Mouse (Mus musculus): ENCODE measurements at regions not wholly inside any gene's neighbourhood (a gene's known extent, or its start where the extent isn't known, plus 50 kb on each side); places are given as distances from the start of the nearest gene placed in this dataset.

DNA sequence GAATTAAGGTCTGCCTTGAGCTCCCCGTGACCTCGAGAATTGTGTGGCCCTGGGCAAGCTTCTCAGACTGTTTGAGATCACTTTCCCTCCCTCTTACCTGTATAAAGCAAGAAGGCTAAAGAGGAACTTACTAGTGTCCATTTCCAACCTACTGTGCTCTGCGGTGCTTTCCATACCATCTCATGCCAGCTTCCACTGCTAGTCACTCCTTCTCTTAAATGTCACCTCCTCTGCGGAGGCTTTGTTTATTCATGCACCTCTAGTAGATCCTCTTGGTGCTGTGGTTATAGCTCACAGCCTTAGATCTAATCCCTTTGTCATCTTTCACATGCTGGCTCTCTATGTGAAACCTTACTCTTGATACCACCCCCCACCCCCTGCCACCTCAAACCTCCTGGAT, 2310.3 kb upstream of the Lrrc6 start:
- DNase-seq, result no peak

DNA sequence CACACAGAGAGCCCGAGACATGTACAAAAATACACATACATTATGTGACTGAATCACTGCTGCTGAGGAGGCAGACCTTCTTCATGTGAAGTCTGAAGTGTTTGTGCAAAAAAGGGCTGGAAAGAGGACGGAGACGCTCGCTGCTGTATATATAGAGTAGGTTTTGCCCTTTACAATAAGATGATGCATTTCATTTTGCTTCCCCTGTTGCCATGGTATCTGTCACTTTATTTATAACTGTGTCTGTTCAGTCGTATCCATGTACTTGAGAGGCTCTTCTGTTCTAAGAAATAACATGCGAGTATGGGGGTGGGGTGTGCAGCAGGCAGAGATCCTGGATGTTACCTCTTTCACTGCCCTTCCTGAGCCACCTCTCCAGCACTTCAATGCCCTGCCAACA, 2309.9 kb upstream of the Lrrc6 start:
- DNase-seq, result no peak

DNA sequence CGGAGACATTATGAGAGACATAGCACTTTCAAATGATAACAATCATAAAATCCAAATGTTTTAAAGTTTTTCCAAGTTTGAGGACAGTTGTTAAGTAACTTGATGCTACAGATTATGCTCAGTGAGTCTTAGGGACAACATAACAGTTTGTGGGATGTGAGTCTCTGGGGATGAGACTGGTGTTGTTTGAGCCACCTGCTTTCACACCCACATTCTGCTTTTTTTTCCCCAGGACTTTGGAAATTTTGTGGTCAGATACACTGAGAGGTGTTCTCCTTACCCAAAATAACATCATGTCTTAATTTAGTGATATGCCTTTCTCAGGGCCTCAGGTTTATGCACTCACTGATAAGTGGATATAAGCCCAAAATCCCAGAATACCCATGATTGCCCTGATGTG, 2307.5 kb upstream of the Lrrc6 start:
- no peak for DNase-seq

DNA sequence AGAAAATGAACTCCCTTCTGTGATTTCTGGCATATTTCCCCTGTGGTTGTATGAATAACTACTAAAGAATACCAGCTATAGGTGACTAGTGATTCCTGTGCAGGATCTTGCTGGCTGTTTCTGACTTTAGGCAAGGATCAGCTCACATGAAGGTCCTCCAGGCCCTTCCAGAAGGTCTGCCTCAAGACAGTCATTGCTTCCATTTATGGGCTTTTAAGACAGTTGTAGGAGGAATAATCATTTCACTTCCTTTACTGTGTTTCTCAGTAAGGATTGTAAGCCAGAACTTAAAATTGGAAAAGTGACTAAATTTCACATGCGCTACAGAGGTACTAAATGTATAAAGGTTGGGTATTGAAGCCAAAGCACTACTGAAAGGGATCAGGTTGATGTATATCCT, 2303.5 kb upstream of the Lrrc6 start:
- DNase-seq, result no peak

DNA sequence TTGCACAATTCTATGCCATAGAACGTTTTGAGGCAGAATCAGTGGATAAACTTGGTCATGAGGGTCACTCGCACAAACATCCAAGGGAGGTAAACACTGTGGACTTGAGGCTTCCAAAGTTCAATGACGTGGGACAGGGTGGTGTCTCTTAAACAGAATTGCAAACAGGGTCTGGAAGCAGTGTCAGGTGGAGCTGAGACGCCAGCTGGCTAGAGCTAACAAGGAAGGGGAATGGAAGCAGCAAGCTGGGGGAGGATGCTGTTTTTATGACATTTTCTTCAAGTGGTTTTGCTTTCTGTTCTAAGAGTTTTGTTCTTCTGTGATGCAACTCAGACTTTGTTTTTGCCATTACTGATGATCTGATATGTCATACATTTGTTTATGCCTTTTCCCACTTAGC, 2301.1 kb upstream of the Lrrc6 start:
- no peak for DNase-seq

DNA sequence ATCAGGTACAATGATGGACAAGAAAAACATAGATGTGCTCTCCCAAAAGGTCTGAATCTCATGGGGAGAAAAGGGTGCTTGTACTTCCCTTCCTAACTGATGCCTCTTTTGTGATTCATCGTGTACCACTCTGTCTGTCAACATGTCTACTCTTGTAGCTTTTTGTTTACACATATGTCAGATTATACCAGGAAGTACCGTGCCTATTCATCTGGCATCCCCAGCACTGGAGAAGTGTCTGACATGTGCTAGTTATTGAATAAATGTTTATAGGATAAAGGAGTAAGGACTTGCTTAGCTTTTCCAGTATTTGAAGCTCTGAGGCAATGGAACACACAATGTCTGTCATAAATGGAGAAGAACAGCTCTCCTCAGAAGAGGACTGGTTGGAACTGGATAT, 2296.7 kb upstream of the Lrrc6 start:
- DNase-seq, result no peak

DNA sequence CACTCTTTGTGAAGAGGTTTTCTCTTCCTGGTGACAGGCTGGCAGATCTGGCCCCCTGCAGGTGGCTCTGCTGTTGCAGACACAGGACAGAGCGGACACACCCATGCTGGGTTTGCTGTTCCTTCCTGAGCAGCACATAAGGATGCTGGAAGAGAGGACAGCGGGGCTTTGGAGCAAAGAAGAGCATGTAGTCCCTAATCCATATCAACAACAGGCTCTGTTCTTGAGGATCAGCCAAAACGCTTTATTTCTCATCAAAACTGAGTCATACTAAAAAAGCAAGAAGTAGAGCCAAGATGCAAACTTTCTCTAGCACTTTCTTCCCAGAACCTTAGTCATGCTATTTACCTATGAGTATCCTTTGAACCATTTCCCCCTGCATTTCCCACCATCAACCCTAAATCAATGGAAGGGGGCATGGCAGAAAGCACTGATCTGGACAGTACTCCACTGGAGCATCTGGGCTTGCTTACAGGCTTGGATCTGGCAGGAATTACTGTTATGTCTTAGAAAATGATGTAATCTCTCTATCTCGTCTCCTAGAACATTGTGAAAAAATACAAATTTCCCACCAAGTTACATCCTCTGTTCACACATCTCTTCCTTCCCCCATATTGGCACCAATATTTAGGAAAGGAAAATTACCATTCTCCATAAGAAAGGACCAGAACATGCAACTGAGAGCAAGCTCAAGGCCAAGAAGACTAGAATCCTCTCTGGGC, 2294.7 kb upstream of the Lrrc6 start:
- DNase-seq, result no peak

DNA sequence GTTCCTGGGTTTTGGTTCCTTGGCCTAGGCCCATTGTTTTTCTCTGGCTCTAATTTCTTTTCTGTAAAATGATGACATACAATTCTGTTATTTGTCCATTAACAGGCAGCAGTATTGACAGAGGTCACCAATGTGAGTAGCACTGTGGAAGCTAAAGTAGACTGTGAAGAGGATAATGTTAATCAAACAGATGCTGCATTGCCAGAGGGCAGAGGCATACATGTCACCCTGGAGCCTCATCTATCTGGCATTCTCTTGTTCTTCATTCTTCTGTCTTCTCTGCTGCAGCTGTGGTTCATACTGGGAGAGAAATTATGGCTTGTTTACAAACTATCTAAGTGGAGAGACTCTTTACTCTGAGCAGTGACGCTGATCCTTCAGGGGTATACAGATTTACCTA, 2259.2 kb upstream of the Lrrc6 start:
- DNase-seq, result no peak

DNA sequence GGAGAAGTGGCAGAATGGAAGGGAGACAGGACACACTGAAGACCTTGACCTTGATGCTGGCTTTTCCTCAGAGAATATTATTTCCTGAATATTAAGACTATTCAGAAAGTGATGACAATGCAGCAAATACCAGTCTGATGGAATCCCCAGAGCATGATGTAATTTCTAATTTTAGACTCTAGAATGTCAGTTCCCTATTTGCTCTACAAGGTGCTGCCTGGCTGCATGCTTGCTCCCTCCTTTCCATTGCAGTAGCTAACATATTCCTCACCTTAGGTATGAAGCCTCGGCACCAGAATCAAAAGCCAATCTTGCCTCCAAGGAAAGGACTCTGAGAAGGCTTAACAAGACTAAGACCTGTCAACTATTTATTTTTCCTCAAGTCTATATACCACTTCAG, 2254.5 kb upstream of the Lrrc6 start:
- no peak for DNase-seq

DNA sequence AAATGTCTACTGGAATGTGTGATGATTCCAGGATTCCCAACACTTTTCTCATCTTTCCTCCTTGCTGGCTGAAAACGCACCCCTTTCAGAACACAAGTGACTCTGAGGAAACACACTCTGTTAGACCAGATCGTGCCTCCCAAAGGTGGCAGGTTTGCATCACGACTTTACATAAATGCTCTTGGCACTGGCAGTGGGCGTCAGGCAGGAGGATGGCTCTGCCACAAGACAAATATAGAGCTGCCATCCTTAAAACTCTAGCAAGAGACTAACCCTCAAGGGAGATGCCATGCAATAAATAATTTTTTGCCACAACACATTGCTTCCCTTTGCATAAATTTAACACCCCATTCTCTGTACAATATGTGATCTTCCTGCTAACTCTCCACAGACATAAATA, 2254.1 kb upstream of the Lrrc6 start:
- DNase-seq, result no peak

DNA sequence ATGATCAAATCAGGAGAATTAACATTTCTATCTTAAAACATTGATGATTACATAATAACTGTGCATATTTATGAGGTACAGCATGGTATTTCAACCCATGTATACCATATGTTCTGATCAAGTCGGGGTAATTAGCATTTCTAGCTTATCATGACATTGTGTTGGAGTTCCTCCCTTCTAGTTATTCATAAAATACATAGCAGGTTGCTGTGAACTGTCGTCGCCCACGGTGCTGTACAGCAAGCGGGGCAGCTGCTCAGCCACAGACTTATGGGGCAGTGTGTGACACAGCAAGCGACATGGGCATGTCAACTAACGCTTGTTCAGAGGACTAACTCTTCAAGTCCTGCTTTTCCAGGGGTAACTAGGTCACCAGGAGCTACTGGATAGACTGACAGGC, 2238.6 kb upstream of the Lrrc6 start:
- no peak for DNase-seq

DNA sequence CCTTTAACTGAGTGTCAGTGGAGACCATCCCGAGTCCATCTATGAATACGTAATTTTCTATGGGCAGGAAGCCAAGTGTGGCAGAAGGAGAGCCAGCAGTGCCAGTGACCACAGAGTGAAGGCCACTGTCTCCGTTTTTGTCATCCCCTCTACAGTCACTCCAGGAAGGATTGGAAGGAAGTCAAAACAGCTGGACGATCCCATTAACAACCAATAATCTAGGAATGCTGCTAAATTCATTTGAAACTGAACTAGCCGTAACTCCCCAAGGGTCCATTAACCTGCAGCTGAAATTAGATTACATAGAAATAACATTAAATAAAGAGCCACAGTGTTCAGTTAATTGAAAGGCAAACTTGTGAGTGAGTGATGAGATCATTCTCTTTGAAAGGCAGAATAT, 2220.5 kb upstream of the Lrrc6 start:
- no peak for DNase-seq

DNA sequence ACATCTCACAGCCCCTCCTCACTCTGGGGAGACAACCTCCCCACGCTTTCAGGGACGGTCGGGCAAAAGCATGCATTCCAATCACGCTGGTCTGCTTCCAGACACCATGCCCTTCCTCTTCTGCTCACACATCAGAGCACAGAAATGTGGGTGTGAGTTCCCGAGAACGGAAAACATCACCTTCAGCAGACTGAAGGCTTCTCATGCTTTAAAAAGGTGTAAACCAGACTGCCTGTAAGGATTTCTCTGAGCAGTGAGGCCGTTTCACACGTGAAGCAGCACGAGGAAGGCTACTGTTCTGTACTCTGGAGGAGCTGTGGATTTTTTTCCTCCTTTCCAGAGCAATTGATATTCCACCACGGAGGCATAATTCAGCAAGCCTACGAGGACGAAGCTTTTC, 2218.8 kb upstream of the Lrrc6 start:
- no peak for DNase-seq

DNA sequence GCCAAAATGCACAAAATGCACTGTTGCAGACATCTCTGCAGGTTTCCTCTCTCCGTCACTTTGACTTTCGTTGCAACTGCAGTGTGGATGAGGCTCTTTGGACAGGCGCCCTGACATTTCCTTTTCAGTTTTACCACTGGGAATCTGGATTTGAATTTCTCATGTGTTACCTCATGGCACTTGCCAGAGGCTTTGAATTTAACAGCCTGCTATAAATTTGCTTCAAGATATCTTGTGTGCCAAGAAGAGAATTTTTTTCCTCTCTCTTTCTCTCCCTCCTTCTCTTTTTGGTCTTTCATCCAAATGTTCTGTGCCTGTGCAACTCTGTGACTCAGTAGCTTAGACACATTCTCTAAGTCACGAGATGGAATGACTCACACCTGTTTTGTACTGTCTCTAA, 2213.6 kb upstream of the Lrrc6 start:
- no peak for DNase-seq

DNA sequence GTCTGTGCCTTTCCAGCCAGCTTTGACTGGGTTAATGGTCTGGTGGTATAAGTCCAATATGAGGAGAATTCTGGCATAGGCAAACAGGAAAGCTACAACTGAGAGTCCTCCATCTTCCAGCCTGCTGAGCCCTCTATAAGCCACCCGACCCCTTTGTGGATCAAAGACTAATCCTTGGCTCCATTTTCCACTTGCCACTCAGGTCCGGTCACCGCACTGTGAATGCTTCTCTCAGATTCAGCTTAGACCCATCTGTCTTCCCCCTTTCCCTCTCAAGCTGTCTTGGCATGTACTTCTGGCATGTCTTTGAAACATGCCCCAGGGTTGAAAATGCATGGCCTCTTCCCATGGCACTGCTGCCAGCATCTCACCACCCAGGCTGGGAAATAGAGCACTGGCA, 2206.6 kb upstream of the Lrrc6 start:
- no peak for DNase-seq

DNA sequence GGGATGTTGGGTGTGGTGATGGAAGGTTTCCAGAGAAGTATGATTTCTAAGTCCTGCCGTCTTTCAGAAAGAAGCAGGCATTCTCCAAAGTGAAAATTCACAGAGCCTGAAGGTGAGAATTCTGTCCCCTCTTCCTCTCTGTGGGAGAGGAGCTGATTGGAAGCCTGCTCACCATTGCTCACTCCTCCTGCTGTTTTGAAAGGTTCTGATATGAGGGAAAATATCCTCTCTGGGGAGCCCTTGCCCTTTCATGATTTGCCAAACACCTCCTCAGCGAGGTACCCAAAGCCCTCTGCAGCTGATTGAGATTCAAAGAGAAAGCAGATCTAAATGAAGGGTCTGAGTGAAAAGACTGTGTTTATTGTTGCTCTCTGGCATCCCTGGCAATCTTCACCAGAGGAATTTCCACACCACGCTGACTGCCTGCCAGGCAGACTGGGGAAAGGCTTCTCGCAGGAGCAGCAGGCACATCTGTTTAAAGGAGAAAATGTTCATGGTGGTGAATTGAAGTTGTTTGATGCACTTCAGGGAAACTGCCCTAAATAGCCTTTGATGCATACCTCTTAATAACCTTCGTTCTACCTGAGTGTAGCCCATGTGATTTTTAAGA, 2194.4 kb upstream of the Lrrc6 start:
- no peak for DNase-seq

DNA sequence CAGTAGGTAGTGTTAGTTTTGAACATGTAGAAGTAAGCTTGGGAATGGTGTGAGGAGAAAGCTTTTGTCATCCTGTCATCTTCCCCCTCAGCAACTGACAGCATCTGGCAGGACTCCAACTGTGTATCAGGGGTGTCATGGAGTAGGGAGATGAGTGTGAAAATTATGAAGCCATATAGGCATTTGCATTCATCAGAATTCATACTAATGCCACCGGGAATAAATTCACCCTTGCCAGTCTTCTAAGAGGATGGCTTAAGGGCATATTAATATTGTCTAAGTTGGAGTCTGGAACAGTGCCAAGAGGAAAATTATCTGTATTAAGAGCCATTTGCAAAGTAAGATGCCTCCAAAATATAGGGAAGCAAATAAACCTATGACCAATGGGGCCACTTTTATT, 2166.8 kb upstream of the Lrrc6 start:
- DNase-seq, result no peak

DNA sequence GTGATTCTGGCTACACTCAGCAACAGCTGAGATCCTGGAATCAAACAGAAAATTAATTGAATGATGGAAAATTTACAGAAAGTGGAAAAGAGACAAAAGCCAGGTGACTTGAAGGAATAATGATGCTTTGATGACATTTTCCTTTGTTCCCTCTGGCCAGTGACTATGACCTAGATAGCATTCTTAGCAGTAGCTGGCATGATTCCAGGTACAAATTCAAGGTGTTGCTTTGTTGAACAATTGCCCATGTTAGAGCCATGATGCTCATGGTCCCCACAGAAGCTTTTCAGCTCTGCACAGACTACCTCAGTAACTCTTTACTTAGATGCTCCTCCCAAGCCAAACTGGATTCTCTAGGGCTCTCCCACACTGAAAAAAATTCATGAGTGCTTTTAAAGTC, 2164.6 kb upstream of the Lrrc6 start:
- DNase-seq, result no peak

DNA sequence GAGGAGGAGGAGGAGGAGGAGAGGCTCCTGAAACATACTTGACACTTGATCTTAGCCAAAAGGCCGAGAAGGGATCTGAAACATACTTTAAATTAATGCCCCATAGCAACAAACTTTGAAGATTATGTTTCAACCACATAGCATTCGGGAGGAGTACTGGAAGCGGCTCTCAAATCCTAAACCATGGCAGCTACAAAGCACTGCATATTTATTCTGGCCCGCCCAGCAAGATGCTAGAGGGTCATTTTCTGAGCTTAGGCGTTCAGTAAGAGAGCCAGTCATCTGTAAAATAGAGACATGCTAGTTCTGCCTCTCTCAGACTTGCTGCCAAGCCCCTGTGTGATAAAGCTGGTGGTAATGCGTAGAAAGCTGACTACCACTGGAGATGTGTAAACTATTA, 2156.0 kb upstream of the Lrrc6 start:
- DNase-seq, result no peak

DNA sequence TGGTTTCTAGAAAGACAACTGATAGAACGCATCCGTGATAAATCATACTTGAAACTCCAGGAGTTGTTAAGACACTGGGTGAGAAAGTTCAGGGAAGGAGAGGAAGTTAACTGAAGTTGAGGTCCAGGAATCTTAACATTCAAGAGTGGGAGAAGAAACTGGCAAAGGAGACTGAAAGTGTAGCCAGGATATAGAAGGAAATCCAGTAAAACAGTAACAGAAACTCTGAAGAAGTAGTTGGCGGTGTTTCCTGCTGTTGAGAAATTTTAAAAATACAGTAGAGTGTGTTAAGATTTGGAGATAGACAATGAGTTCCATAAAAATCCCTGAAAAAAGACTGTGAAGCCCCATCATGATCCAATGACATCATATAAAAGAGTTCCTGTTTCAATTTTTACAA, 2154.3 kb upstream of the Lrrc6 start:
- DNase-seq, result no peak

DNA sequence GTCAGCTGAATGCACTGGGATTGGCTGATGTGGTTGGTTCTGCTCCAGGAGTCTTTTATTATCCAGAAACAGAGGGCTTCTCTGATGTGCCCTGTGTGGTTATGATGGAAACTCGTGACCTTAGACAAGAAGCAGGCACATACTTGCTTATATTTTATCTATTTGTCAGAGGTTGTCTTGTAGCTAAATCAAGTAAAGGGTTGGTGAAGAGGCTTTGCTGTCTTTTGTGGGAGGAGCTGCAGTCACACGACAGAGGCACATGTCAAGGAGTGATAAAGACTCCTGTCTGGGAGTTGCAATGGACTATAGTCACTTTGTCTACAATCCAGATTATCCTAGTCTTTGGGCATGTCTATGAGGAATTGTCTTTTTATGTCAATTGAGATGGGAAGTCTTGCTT, 2149.9 kb upstream of the Lrrc6 start:
- no peak for DNase-seq

DNA sequence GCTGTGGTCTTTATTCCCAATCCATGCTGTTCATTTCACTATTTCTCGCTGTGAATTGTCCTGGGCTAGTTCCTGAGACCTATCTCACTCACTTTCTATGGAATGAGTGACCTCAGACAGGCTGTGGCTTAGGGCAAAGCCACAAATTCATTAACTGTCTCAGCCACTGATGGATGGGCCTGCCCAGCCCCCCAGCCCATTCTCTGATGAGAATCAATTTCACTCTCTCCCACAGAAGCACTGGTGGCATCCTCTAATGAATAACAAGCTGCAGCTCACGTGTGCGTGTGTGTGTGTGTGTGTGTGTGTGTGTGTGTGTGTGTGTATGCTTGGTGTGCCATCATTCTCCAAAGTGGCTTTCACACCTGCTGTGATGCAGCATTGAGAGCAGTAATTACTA, 2149.3 kb upstream of the Lrrc6 start:
- DNase-seq, result no peak

DNA sequence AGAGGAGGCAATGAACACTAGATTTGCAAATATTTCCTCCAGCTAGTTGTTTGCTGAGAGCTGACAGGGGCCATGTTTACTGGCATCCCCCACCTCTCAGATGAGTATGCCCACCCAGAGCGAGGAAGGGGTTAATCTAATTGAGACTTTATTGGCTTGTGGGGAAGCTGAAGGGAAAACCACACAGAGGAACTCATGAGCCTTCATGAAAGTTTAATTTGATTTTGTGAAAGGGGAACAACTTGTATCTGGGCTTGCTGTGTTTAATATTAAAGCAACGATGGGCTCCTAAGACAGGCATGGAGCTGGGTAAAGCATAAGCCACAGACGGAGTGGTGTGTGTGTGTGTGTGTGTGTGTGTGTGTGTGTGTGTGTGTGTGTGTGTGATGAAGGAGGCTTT, 2146.2 kb upstream of the Lrrc6 start:
- DNase-seq, result no peak

DNA sequence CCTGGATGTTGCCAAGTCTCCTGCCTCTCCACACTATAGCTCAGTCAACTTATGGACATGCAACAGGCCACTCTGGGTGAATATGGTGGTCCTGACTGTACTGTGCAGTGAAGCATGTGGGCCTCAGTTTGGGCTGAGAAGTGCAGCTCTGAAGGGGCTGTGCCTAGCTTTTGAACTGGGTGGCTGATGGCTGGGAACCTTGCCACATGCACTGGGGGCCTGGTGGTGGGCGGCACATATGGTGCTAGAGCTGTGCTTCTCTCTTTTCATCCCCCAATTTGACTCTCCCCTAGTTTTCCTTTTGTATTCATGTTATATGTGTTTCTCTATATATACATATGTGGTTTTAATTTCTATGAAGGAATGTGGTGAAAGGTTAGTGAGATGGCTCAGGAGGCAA, 2144.2 kb upstream of the Lrrc6 start:
- DNase-seq, result no peak

DNA sequence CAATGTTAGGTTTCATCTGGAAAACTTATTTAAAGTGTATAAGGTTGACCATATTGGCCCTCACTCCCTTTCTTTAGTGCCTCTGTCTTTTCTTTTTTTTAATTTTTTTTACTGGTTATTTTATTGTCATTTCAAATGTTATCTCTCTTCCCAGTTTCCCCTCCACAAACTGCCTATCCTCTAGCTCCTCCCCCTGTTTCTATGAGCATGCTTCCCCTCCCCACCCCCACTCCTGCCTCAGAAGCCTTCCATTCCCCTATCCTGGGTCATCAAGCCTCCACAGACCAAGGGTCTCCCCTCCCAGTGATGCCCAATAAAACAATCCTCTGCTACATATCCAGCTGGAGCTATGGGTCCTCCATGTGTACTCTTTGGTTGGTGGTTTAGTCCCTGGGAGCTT, 2134.9 kb upstream of the Lrrc6 start:
- no peak for DNase-seq
